Mouse (Mus musculus): ENCODE results near the gene Cox14.

DNA sequence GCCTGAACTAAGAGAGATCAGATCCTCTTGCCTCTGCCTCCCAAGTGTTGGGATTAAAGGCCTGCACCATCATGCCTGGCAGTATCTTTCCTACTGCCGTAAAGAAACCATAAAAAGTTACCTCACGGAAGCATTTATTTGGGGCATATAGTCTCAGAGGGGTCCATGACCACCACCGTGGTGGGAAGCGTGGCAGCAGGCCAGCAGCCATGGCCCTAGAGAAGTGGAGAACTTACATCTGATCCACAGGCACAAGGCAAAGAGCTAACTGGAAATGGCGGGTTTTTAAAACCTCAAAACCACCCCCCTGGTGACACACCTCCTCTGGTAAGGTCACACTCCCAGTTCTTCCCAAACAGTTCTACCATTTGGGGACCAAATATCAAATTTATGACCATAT lies 2.8 kb downstream of the Cox14 start:
- no peak for TF ChIP-seq CTCF (IDR thresholded peaks at IDR 0.05; ENCODE audit: low read depth)
- no peak for TF ChIP-seq EP300 (optimal IDR thresholded peaks at IDR 0.05)

Measured in stomach, postnatal 0 days (tissue).